Mouse (Mus musculus) olfactory bulb, adult 2 months (tissue): ENCODE results near the gene Tbc1d2b. TPM values are rescaled to one million over a fixed set of nuclear protein-coding genes. Genes with fewer than 3 reads are reported as not detected.

Source experiments
- H3K27ac ChIP-seq: fragments of 200-500 bp; 2 replicates; pipeline ENCODE4 v1.5.1; 2012; ENCODE audit warnings: low read depth, low read length; ENCODE audit not compliant: insufficient read depth
- H3K4me1 ChIP-seq: fragments of 200-500 bp; 2 replicates; pipeline ENCODE4 v1.6.1; 2012; ENCODE audit warnings: low read length; ENCODE audit not compliant: control insufficient read depth, insufficient read depth
- H3K4me3 ChIP-seq: fragments of 200-500 bp; 2 replicates; pipeline ENCODE4 v1.5.1; 2012; ENCODE audit warnings: mild to moderate bottlenecking, low read depth, low read length, moderate library complexity; ENCODE audit not compliant: insufficient read depth
- CTCF ChIP-seq: fragments of 200-500 bp; IDR thresholded peaks from 2 replicates; pipeline ENCODE4 v1.5.1; 2012; ENCODE audit warnings: low read depth, mild to moderate bottlenecking, low read length, moderate library complexity; ENCODE audit not compliant: insufficient read depth
- POLR2A ChIP-seq: fragments of 200-500 bp; IDR thresholded peaks from 2 replicates; pipeline ENCODE4 v1.6.1; 2012; ENCODE audit warnings: mild to moderate bottlenecking, low read depth, low read length, moderate library complexity; ENCODE audit not compliant: insufficient read depth
- WGBS: fragments of 180-500 bp; shearing (Covaris S2); methylation state at CpG from one replicate; pipeline ENCODE4 v1.1.7; 2018; 5-methylcytosine and 5-hydroxymethylcytosine counted together
- polyA plus RNA-seq: library from polyadenylated mRNA; stranded (reverse); fragments of >200 nt; gene quantifications from 2 replicates; pipeline ENCODE4 v1.2.4, GENCODE M21; 2012; ENCODE audit warnings: low replicate concordance; ENCODE audit not compliant: missing spikeins, insufficient read depth, insufficient read length

Tbc1d2b gene
- polyA plus RNA-seq, 1 experiment: not detected

DNA sequence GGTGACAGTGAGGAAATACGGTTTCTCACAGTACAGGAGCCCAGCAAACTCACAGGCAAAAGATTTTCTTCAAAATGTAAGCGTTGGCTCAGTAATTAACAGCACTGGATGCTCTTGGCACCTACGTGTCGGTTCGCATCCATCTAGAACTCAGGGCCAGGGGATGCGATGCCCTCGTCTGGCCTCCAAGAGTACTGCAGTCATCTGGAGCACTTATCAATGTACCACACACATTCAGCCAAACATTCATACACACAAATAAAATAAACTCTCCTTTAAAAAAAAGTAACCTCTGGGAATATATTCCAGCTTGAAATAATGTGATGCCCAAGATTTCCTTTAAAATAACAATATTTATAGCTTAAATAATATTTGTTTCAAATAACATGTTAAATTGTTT, 29.0 kb downstream of the Tbc1d2b start:
- H3K4me3 ChIP-seq: no peak overlapping the region
- 0 out of 2 replicates have a peak, but pooled peaks cover 3% of the 10 kb centered on the region for H3K4me1 ChIP-seq
- no peak overlapping the region for H3K27ac ChIP-seq
- TF ChIP-seq CTCF (no peak), POLR2A (no peak)
- 84% methylated on average over 7 of the region's 7 CpGs for WGBS

DNA sequence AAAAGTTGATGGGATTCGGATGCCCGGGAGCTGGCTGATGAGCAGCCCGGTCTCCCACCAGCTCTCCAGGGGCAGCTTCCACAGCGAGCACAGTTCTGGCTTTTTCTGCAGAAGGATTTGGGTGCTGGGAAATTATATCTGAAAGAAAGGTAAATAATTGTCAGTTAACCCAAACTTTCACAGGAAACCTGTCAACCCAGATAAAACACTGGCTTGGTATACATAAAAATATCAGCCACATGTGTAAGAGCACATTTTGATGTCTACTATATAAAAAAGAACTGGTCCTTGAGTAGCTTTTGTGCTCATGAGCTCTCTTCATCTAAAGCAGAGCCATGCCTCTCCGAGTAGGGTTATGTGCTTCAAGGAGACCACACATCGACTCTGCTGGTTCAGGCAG, 29.6 kb downstream of the Tbc1d2b start:
- Histone ChIP-seq H3K4me1 (0 out of 2 replicates have a peak, but pooled peaks cover 3% of the 10 kb centered on the region), H3K4me3 (no peak overlapping the region), H3K27ac (no peak overlapping the region)
- WGBS: 89% methylated on average over 6 of the region's 6 CpGs
- TF ChIP-seq CTCF (no peak), POLR2A (no peak)

DNA sequence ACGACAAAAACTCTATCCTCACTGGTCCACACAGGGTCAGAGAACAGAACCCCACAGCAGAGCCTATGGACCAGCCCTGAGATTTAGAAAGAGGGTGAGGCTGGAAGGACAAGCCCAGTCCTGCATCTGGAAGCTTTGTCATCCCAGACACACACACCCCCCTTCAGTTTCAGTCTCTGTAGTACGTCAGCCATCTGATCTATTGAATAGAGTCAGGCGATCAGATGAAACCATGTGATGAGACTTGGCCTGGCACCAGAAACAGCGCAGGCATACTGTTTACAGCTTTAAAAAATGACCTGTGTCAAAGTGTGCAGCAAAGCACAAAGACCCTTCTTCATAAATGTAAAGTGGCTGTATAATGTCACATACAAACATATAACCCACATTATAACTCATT, 30.0 kb downstream of the Tbc1d2b start:
- TF ChIP-seq CTCF (no peak), POLR2A (no peak)
- Histone ChIP-seq H3K4me3 (no peak overlapping the region), H3K4me1 (0 out of 2 replicates have a peak, but pooled peaks cover 3% of the 10 kb centered on the region), H3K27ac (no peak overlapping the region)
- WGBS: 66% methylated on average over 4 of the region's 4 CpGs

DNA sequence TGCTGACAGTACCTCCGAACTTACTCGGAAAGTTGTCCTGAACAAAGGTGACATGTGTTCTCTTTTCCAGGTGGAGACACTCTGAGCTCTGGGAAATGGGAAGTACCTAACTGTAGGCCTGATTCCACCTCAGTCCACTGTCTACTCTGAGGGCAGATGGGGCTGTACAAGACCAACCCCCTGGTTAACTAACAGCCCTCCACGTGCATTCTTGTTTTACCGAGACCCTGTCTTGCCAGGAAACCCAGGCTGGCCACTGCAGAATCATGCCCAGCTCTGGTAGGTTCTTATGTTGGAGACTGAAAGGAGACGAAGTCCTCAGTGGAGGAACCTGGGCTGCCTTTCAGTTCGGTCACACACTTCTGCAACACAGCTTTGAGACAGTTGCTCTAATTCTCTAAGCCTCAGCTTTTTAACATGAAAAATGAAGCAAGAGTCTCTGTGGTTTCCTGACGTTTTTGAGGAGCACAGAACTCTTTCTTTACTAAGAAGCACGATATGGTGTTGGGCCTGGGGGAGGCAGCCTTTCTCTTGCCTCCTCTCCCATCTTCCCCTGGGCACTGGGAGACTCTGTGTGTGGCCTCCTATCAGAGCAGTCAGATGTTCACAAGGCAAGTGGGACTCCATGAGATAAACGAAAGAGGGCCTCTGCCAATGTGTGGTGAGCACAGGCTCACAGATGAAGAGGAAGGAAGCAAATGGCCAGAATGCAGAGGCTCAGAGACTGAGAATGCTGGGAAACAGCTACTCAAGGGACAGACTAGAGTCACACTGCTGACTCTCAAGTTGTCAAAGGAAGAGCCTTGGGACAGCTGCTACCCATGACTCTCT, 33.2 kb downstream of the Tbc1d2b start:
- H3K4me3 ChIP-seq: no peak overlapping the region
- TF ChIP-seq POLR2A: no peak
- H3K27ac ChIP-seq: no peak overlapping the region
- 86% methylated on average over 9 of the region's 9 CpGs for WGBS
- 0 out of 2 replicates have a peak, but pooled peaks cover 2% of the 10 kb centered on the region for H3K4me1 ChIP-seq

DNA sequence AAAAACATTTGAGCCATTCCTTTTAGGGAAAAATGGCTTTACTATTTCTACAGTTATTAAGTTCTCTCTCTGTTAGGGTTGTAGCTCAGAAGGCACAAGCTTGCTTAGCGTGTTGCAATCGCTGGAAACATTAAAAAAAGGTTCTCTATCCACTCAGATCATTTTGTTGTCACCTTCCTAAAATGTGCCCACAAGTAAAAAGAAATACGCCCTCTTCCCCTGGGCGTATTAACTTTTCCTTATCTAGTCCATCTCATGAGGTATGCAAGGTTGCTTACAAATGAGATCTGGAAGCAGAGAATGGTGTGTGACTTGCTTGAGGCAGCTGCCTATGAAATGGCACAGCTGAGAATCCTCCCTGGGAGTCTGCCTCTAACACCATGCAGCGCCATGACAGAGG, 33.8 kb downstream of the Tbc1d2b start:
- no peak overlapping the region for H3K4me3 ChIP-seq
- WGBS: 95% methylated on average over 5 of the region's 5 CpGs
- no peak overlapping the region for H3K27ac ChIP-seq
- TF ChIP-seq POLR2A: no peak
- no peak for TF ChIP-seq CTCF
- H3K4me1 ChIP-seq: 0 out of 2 replicates have a peak, but pooled peaks cover 2% of the 10 kb centered on the region

DNA sequence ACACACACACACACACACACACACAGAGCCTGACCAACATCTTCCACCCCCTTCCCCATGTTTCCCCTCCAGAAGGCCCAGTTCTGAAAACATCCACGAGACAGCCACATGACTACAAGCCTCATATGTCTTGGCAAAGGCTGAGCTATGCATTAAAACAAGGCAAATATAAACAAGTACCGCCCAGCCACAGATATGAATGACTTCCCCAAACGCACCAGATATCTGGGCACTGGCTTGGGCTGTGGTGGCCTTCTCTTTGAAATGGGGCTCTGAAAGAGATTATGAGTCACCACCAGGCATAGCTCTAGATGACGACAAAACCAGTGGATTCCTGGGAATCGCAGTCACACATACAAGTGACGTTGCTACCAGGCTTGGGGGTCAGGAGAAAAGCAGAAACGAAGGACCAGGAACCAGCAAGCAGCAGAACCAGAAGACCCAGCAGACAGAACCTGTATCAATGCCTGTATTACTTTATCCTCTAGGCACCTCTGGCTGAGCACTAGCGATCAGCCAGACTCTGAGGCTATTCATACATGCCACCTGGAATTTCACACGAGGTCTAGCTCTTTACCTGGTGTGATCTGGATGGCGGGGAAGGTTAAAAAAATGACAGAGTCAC, 35.2 kb downstream of the Tbc1d2b start:
- 80% methylated on average over 10 of the region's 10 CpGs for WGBS
- Histone ChIP-seq H3K27ac (no peak overlapping the region), H3K4me1 (0 out of 2 replicates have a peak, but pooled peaks cover 2% of the 10 kb centered on the region), H3K4me3 (no peak overlapping the region)
- TF ChIP-seq POLR2A (no peak), CTCF (no peak)

DNA sequence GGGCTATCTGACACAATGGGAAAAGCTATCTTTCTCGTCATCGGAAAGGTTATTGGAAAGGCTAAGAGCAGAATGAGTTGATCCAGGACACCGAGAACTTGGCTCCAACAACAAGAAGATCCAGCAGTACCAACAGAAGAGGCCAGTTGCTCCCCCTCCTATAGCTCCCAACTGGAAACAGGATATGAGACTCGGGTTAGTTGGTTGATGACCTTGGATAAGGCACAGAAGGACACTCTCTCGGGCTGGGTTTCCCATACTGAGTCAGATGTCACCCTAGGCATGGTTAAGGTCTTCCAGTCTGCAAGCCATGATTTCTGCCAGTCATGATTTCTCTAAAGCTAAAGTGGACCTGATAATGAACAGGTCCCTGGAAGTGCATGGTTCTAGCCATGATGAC, 35.8 kb downstream of the Tbc1d2b start:
- H3K4me1 ChIP-seq: 0 out of 2 replicates have a peak, but pooled peaks cover 2% of the 10 kb centered on the region
- TF ChIP-seq CTCF: no peak
- no peak for TF ChIP-seq POLR2A
- H3K27ac ChIP-seq: no peak overlapping the region
- 97% methylated on average over 5 of the region's 5 CpGs for WGBS
- no peak overlapping the region for H3K4me3 ChIP-seq

DNA sequence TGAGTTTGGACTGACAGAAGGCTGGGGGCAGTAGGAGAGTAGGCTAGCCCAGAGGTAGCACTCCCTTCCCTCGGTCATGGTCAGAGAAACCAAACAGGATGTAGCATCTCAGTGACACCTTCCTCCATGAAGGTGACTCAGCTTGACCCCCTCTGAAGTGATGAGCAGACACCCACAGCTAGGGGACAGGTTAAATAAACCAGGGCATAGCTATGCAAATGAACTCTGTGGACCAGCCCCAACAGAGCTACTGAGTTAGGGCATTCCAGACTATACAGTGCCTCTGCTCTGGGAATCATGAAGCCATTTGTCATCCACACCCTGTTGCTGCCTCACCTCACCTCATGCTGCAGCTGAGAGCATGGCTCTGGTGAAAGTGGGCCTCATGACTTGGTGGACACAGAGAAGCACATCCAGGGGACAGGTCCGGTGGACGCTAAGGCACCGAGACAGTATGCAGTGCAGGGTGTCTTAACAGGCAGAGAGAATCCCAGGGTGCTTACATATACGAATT, 36.6 kb downstream of the Tbc1d2b start:
- no peak overlapping the region for H3K27ac ChIP-seq
- no peak overlapping the region for H3K4me3 ChIP-seq
- TF ChIP-seq CTCF (no peak), POLR2A (no peak)
- H3K4me1 ChIP-seq: 0 out of 2 replicates have a peak, but pooled peaks cover 2% of the 10 kb centered on the region
- WGBS: 94% methylated on average over 5 of the region's 5 CpGs
